Mouse (Mus musculus): Measurements from ENCODE around the gene Qk.

GRCm38 (mm10) chr17:10310046-10310445 lies 9.6 kb downstream of the Qk start:
- TF ChIP-seq EP300 (IDR thresholded peaks at IDR 0.05; ENCODE audit: insufficient read depth, low read depth, low read length) (no peak), CTCF (IDR thresholded peaks at IDR 0.05; ENCODE audit: low read depth, low read length) (no peak)
